30 mouse cellular contexts compared by ENCODE assay signal in the genomic region with DNA sequence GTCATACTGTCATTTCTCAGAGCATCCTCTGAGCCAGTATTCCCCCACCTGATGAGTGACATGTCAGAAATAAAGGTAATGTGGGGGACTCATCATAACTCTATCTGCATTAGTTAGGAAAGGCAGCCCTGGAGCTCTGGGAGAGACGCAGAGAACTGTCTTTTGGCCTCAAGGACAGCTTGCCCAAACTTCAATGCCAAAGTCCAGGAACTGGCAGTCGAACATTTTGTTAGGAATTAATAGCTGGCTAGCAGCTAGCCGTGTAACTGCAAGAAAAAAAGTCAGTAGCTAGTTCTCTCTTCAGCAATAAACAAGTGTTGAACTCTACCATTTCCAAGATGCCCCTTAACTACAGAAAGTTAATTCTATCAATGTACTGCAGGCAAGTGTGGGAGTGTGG.
DNase-seq lines count a peak whose midpoint lies in the region; ATAC-seq and TF ChIP-seq lines count a peak whose summit lies in the region.
"Had no signal": no experiment of that assay in that cellular context is flagged by ENCODE, and none has a peak within 500 bp of the region (broad histone marks: within the 10 kb centered on the region; RNA-seq: fewer than 3 reads in every experiment).

No protein-coding gene starts in this region.

- no peak for DNase-seq in heart, embryonic 10.5 days (ENCODE audit: low spot score)
- no peak for DNase-seq in heart, postnatal 36 days
- peak; percentile 85 for DNase-seq in kidney, adult 2 months
- DNase-seq in kidney, postnatal 25 days: peak; percentile 58 to 77
- no peak for DNase-seq in urinary bladder, adult 18-20 months (ENCODE audit: low spot score in 2 of 2)
- DNase-seq: adrenal gland, adult 8-10 months; B cell, adult 2 months; cerebellum, adult 11 months; cerebellum, adult 9-10 months; cerebellum, postnatal 36 days; gastrocnemius, postnatal 14 days; heart, postnatal 4 days; liver, embryonic 13.5 days; lung, adult 18-20 months; lung, postnatal 4 days; right cerebral cortex, adult 18-20 months; spleen, adult 18-20 months; thymus, postnatal 14 days had no signal

- ATAC-seq in kidney, embryonic 14.5 days (ENCODE audit: low FRiP score, low TSS enrichment): no peak
- ATAC-seq: forebrain, embryonic 13.5 days; intestine, postnatal 0 days; lung, postnatal 0 days had no signal

- 0 out of 2 replicates have a peak, but pooled peaks cover 3% of the 10 kb centered on the region for H3K36me3 ChIP-seq in heart, embryonic 10.5 days
- no peaks in the 10 kb centered on the region for H3K36me3 ChIP-seq in kidney, adult 2 months (ENCODE audit: control insufficient read depth, insufficient read depth, low read length)
- H3K36me3 ChIP-seq in kidney, embryonic 14.5 days (ENCODE audit: control insufficient read depth, insufficient read depth, low read length): no peaks in the 10 kb centered on the region
- H3K36me3 ChIP-seq: hindbrain, embryonic 13.5 days; limb, embryonic 13.5 days; liver, embryonic 13.5 days; midbrain, embryonic 12.5 days; neural tube, embryonic 12.5 days had no signal

- no peak overlapping the region for H3K4me3 ChIP-seq in heart, embryonic 10.5 days
- H3K4me3 ChIP-seq in kidney, adult 2 months (ENCODE audit: insufficient read depth, low read depth, low read length): no peak overlapping the region
- no peak overlapping the region for H3K4me3 ChIP-seq in kidney, embryonic 14.5 days (ENCODE audit: low read length)
- H3K4me3 ChIP-seq in brown adipose tissue, adult 24 weeks (ENCODE audit: insufficient read depth, low read depth, low read length): no peak overlapping the region
- H3K4me3 ChIP-seq: forebrain, embryonic 13.5 days; hindbrain, embryonic 13.5 days; layer of hippocampus, adult 2 months; limb, embryonic 13.5 days; liver, embryonic 13.5 days; megakaryocyte, embryonic 14.5 days; midbrain, embryonic 12.5 days; myocyte; neural tube, embryonic 12.5 days had no signal

- intact Hi-C loops in heart, postnatal 36 days (cut with DNase I): no loop called here

- TF ChIP-seq POLR2A in kidney, adult 2 months (IDR thresholded peaks at IDR 0.05; ENCODE audit: low read depth, low read length): no peak

- H3K9me3 ChIP-seq in heart, embryonic 10.5 days: peaks cover 6% of the 10 kb centered on the region; the same call in 1 of the 2 replicates
- H3K9me3 ChIP-seq in kidney, embryonic 14.5 days (ENCODE audit: control insufficient read depth, low read length): 0 out of 2 replicates have a peak, but pooled peaks cover 5% of the 10 kb centered on the region
- H3K9me3 ChIP-seq: forebrain, embryonic 13.5 days; liver, embryonic 13.5 days; midbrain, embryonic 12.5 days had no signal

- H3K27ac ChIP-seq in heart, embryonic 10.5 days: peak overlapping the region; percentile 42; the same call in 1 of the 2 replicates
- peak overlapping the region; percentile 94 for H3K27ac ChIP-seq in kidney, adult 2 months (ENCODE audit: insufficient read depth, low read depth, low read length)
- no peak overlapping the region for H3K27ac ChIP-seq in kidney, embryonic 14.5 days (ENCODE audit: low read depth, low read length)
- H3K27ac ChIP-seq in brown adipose tissue, adult 24 weeks (replicated peaks; ENCODE audit: low read depth, low read length): 0 out of 2 replicates have a peak overlapping the region, but pooled peaks have one; percentile 28
- H3K27ac ChIP-seq: forebrain, embryonic 13.5 days; hindbrain, embryonic 13.5 days; layer of hippocampus, adult 2 months; limb, embryonic 13.5 days; liver, embryonic 13.5 days; midbrain, embryonic 12.5 days; neural tube, embryonic 12.5 days had no signal

- H3K4me2 ChIP-seq in kidney, embryonic 14.5 days (replicated peaks; ENCODE audit: low read depth, low read length): no peak overlapping the region
- H3K4me2 ChIP-seq: forebrain, embryonic 13.5 days; hindbrain, embryonic 13.5 days; limb, embryonic 13.5 days; liver, embryonic 13.5 days; midbrain, embryonic 12.5 days; neural tube, embryonic 12.5 days had no signal

- TF ChIP-seq CTCF in kidney, adult 2 months (conservative IDR thresholded peaks at IDR 0.05; ENCODE audit: insufficient read depth, insufficient read length, low read depth, low read length): no peak

- H3K9ac ChIP-seq in kidney, embryonic 14.5 days (ENCODE audit: low read depth, low read length): no peak overlapping the region
- H3K9ac ChIP-seq: forebrain, embryonic 13.5 days; hindbrain, embryonic 13.5 days; limb, embryonic 13.5 days; liver, embryonic 13.5 days; midbrain, embryonic 12.5 days; neural tube, embryonic 12.5 days had no signal

- no peaks in the 10 kb centered on the region for H3K27me3 ChIP-seq in heart, embryonic 10.5 days (ENCODE audit: insufficient read depth, poor library complexity, severe bottlenecking)
- no peaks in the 10 kb centered on the region for H3K27me3 ChIP-seq in kidney, adult 2 months (replicated peaks; ENCODE audit: control insufficient read depth, insufficient read depth, low read length)
- H3K27me3 ChIP-seq in kidney, embryonic 14.5 days (ENCODE audit: control insufficient read depth, insufficient read depth, low read length): no peaks in the 10 kb centered on the region
- H3K27me3 ChIP-seq: forebrain, embryonic 13.5 days; hindbrain, embryonic 13.5 days; limb, embryonic 13.5 days; liver, embryonic 13.5 days; megakaryocyte, embryonic 14.5 days; midbrain, embryonic 12.5 days; neural tube, embryonic 12.5 days had no signal

- 78% methylated on average over 3 of the region's 3 CpGs for WGBS in heart, embryonic 10.5 days
- WGBS in kidney, adult 2 months: 50% methylated on average over 3 of the region's 3 CpGs
- WGBS in kidney, embryonic 14.5 days: 80% methylated on average over 3 of the region's 3 CpGs

- H3K4me1 ChIP-seq in heart, embryonic 10.5 days: peaks cover 27% of the 10 kb centered on the region
- peaks cover 15% of the 10 kb centered on the region; the same call in 1 of the 2 replicates for H3K4me1 ChIP-seq in kidney, adult 2 months (ENCODE audit: control insufficient read depth, insufficient read depth, low read length)
- peaks cover 5% of the 10 kb centered on the region; the same call in 1 of the 2 replicates for H3K4me1 ChIP-seq in kidney, embryonic 14.5 days (ENCODE audit: control insufficient read depth, insufficient read depth, low read length)
- H3K4me1 ChIP-seq in brown adipose tissue, adult 24 weeks (ENCODE audit: control insufficient read depth, insufficient read depth, insufficient read length, low read length): peaks cover 3% of the 10 kb centered on the region; the same call in 1 of the 2 replicates
- H3K4me1 ChIP-seq: forebrain, embryonic 13.5 days; hindbrain, embryonic 13.5 days; liver, embryonic 13.5 days; megakaryocyte, embryonic 14.5 days; midbrain, embryonic 12.5 days; neural tube, embryonic 12.5 days had no signal

Comparison
In these comparisons a context has a peak if more than half of its experiments do, and no peak if none do; other contexts are left out.
1. DNase-seq: peak in kidney, adult 2 months (single experiment) and kidney, postnatal 25 days (2 of 2); none in heart, embryonic 10.5 days (single experiment), heart, postnatal 36 days (0 of 2) and urinary bladder, adult 18-20 months (0 of 2).